Mouse (Mus musculus): ENCODE results near the gene Uso1. TPM values are rescaled to one million over a fixed set of nuclear protein-coding genes. Genes with fewer than 3 reads are reported as not detected.

Gene Uso1
- 10 to 100 TPM; 65.3 to 67.5 TPM for total RNA-seq (2023)

GRCm38 (mm10) chr5:92137239-92138046 lies at the start of gene Uso1:
Gene Uso1, plus strand, starts transcription at chr5:92137938.

GRCm38 (mm10) chr5:92215308-92215707 lies 77.6 kb downstream of the Uso1 start, which contains the start of gene U90926:
Gene U90926, minus strand, starts transcription at chr5:92215408.

Other genes starting within 250 kb of the Uso1 start
- gene Rchy1, start 174.9 kb upstream of the Uso1 start, total RNA-seq (2023), result 10 to 100 TPM; 68.9 to 73.3 TPM
- gene Odaph, start 150.5 kb upstream of the Uso1 start, total RNA-seq (2023), result not detected
- 1 to 10 TPM; 2.4 to 2.5 TPM for gene Cdkl2, start 94.1 kb upstream of the Uso1 start, total RNA-seq (2023)
- 10 to 100 TPM; 79.7 to 94.4 TPM for gene G3bp2, start 54.2 kb upstream of the Uso1 start, total RNA-seq (2023)
- not detected for gene U90926, start 77.5 kb downstream of the Uso1 start, total RNA-seq (2023)
- gene Ppef2, start 118.3 kb downstream of the Uso1 start, total RNA-seq (2023), result 1 to 10 TPM; 2.0 to 3.7 TPM
- 100 to 1,000 TPM; 153 to 163 TPM for gene Naaa, start 140.2 kb downstream of the Uso1 start, total RNA-seq (2023)
- gene Sdad1, start 172.5 kb downstream of the Uso1 start, total RNA-seq (2023), result 10 to 100 TPM; 49.7 to 57.0 TPM
- 10 to 100 TPM; 10.4 to 12.1 TPM for gene Cxcl9, start 190.1 kb downstream of the Uso1 start, total RNA-seq (2023)
- gene Art3, start 193.9 kb downstream of the Uso1 start, total RNA-seq (2023), result not detected
- gene Cxcl10, start 211.0 kb downstream of the Uso1 start, total RNA-seq (2023), result 10 to 100 TPM; 13.8 to 16.7 TPM